Mouse (Mus musculus): ENCODE measurements around the gene Pkp1.

The Pkp1 gene

GRCm38 (mm10) chr1:135821780-135822179 lies 97.2 kb downstream of the Pkp1 start:
- in situ Hi-C loops (cut with MseI, MboI): no loop called here
